Mouse (Mus musculus): ENCODE measurements at regions not wholly inside any gene's neighbourhood (a gene's known extent, or its start where the extent isn't known, plus 50 kb on each side); places are given as distances from the start of the nearest gene placed in this dataset.

GRCm38 (mm10) chr3:66592259-66592658 is 295.6 kb upstream of the Veph1 start:
- H3K4me3 ChIP-seq (replicated peaks): no peak overlapping the region
- H3K27me3 ChIP-seq (replicated peaks): no peaks in the 10 kb centered on the region
- no peaks in the 10 kb centered on the region for H3K36me3 ChIP-seq (replicated peaks; ENCODE audit: low read length)
- no peak for TF ChIP-seq FLI1 (IDR thresholded peaks at IDR 0.05; ENCODE audit: low read length)
- no peak for TF ChIP-seq GATA1 (IDR thresholded peaks at IDR 0.05; ENCODE audit: borderline replicate concordance, low read length)
- no peaks in the 10 kb centered on the region for H3K9me3 ChIP-seq
- peaks cover 3% of the 10 kb centered on the region; the same call in 1 of the 2 replicates for H3K4me1 ChIP-seq

- Histone ChIP-seq H3K36me3 (replicated peaks; ENCODE audit: low read length) (no peaks in the 10 kb centered on the region), H3K9me3 (no peaks in the 10 kb centered on the region), H3K4me3 (replicated peaks) (no peak overlapping the region), H3K4me1 (peaks cover 3% of the 10 kb centered on the region; the same call in 1 of the 2 replicates), H3K27me3 (replicated peaks) (no peaks in the 10 kb centered on the region)
- no peak for TF ChIP-seq GATA1 (IDR thresholded peaks at IDR 0.05; ENCODE audit: borderline replicate concordance, low read length)
- no peak for TF ChIP-seq FLI1 (IDR thresholded peaks at IDR 0.05; ENCODE audit: low read length)
Measured at GRCm38 (mm10) chr3:66590775-66591174, 294.1 kb upstream of the Veph1 start.

GRCm38 (mm10) chr3:66589483-66589882 is 292.8 kb upstream of the Veph1 start:
- no peak for TF ChIP-seq FLI1 (IDR thresholded peaks at IDR 0.05; ENCODE audit: low read length)
- TF ChIP-seq GATA1 (IDR thresholded peaks at IDR 0.05; ENCODE audit: borderline replicate concordance, low read length): no peak
- Histone ChIP-seq H3K9me3 (no peaks in the 10 kb centered on the region), H3K36me3 (replicated peaks; ENCODE audit: low read length) (no peaks in the 10 kb centered on the region), H3K27me3 (replicated peaks) (no peaks in the 10 kb centered on the region), H3K4me3 (replicated peaks) (no peak overlapping the region), H3K4me1 (peaks cover 3% of the 10 kb centered on the region; the same call in 1 of the 2 replicates)

GRCm38 (mm10) chr3:66584831-66585230 is 288.2 kb upstream of the Veph1 start:
- Histone ChIP-seq H3K9me3 (no peaks in the 10 kb centered on the region), H3K4me1 (no peaks in the 10 kb centered on the region), H3K36me3 (replicated peaks; ENCODE audit: low read length) (no peaks in the 10 kb centered on the region), H3K4me3 (replicated peaks) (no peak overlapping the region), H3K27me3 (replicated peaks) (no peaks in the 10 kb centered on the region)
- TF ChIP-seq FLI1 (IDR thresholded peaks at IDR 0.05; ENCODE audit: low read length) (no peak), GATA1 (IDR thresholded peaks at IDR 0.05; ENCODE audit: borderline replicate concordance, low read length) (no peak)

- Histone ChIP-seq H3K4me1 (no peaks in the 10 kb centered on the region), H3K36me3 (replicated peaks; ENCODE audit: low read length) (no peaks in the 10 kb centered on the region), H3K9me3 (no peaks in the 10 kb centered on the region), H3K4me3 (replicated peaks) (no peak overlapping the region), H3K27me3 (replicated peaks) (no peaks in the 10 kb centered on the region)
- no peak for TF ChIP-seq FLI1 (IDR thresholded peaks at IDR 0.05; ENCODE audit: low read length)
- no peak for TF ChIP-seq GATA1 (IDR thresholded peaks at IDR 0.05; ENCODE audit: borderline replicate concordance, low read length)
Measured at GRCm38 (mm10) chr3:66584101-66584500, 287.5 kb upstream of the Veph1 start.

GRCm38 (mm10) chr3:66576659-66577058 is 280.0 kb upstream of the Veph1 start:
- Histone ChIP-seq H3K4me1 (no peaks in the 10 kb centered on the region; the same call in 1 of the 2 replicates), H3K36me3 (replicated peaks; ENCODE audit: low read length) (no peaks in the 10 kb centered on the region), H3K4me3 (replicated peaks) (no peak overlapping the region), H3K9me3 (no peaks in the 10 kb centered on the region), H3K27me3 (replicated peaks) (peaks cover 4% of the 10 kb centered on the region)
- TF ChIP-seq GATA1 (IDR thresholded peaks at IDR 0.05; ENCODE audit: borderline replicate concordance, low read length) (no peak), FLI1 (IDR thresholded peaks at IDR 0.05; ENCODE audit: low read length) (no peak)

- TF ChIP-seq FLI1 (IDR thresholded peaks at IDR 0.05; ENCODE audit: low read length): no peak
- no peak for TF ChIP-seq GATA1 (IDR thresholded peaks at IDR 0.05; ENCODE audit: borderline replicate concordance, low read length)
- no peaks in the 10 kb centered on the region for H3K9me3 ChIP-seq
- H3K27me3 ChIP-seq (replicated peaks): peaks cover 4% of the 10 kb centered on the region
- H3K4me1 ChIP-seq: no peaks in the 10 kb centered on the region; the same call in 1 of the 2 replicates
- H3K4me3 ChIP-seq (replicated peaks): no peak overlapping the region
- H3K36me3 ChIP-seq (replicated peaks; ENCODE audit: low read length): no peaks in the 10 kb centered on the region
Measured at GRCm38 (mm10) chr3:66574321-66574720, 277.7 kb upstream of the Veph1 start.

- no peaks in the 10 kb centered on the region for H3K36me3 ChIP-seq (replicated peaks; ENCODE audit: low read length)
- H3K9me3 ChIP-seq: no peaks in the 10 kb centered on the region
- TF ChIP-seq GATA1 (IDR thresholded peaks at IDR 0.05; ENCODE audit: borderline replicate concordance, low read length) (no peak), FLI1 (IDR thresholded peaks at IDR 0.05; ENCODE audit: low read length) (no peak)
- H3K4me3 ChIP-seq (replicated peaks): no peak overlapping the region
- H3K4me1 ChIP-seq: no peaks in the 10 kb centered on the region; the same call in 1 of the 2 replicates
- peaks cover 4% of the 10 kb centered on the region for H3K27me3 ChIP-seq (replicated peaks)
Measured at GRCm38 (mm10) chr3:66572887-66573519, 276.4 kb upstream of the Veph1 start.

GRCm38 (mm10) chr3:66570342-66570741 is 273.7 kb upstream of the Veph1 start:
- H3K9me3 ChIP-seq: no peaks in the 10 kb centered on the region
- no peaks in the 10 kb centered on the region for H3K36me3 ChIP-seq (replicated peaks; ENCODE audit: low read length)
- no peaks in the 10 kb centered on the region for H3K27me3 ChIP-seq (replicated peaks)
- no peak overlapping the region for H3K4me3 ChIP-seq (replicated peaks)
- H3K4me1 ChIP-seq: no peaks in the 10 kb centered on the region; the same call in 1 of the 2 replicates
- TF ChIP-seq GATA1 (IDR thresholded peaks at IDR 0.05; ENCODE audit: borderline replicate concordance, low read length): no peak
- no peak for TF ChIP-seq FLI1 (IDR thresholded peaks at IDR 0.05; ENCODE audit: low read length)

Data from megakaryocyte, embryonic 14.5 days (primary cell).